Mouse (Mus musculus) T-helper 2 cell (primary cell): ENCODE results near the gene Arhgef33.
"Not testable (repeated sequence)": the region's sequence is repeated elsewhere in the genome, so short reads cannot be mapped to it uniquely, and the experiment has no call there.

Experiments
- in situ Hi-C: fragments of 300-600 bp; cut with MboI, MseI; formaldehyde crosslinking; loops from one replicate; pipeline ENCODE4 v1.15.1; 2025; ENCODE audit warnings: high pct_unique_total_duplicates

Gene Arhgef33

GRCm38 (mm10) chr17:80307251-80307650 is at the start of gene Arhgef33:
Arhgef33 (plus strand) TSS chr17:80307407.
- in situ Hi-C loops: loop anchor here (25.0 kb wide), 1 partner anchor 730 kb away; no protein-coding TSS in a partner anchor

GRCm38 (mm10) chr17:80267065-80267464 is 40.1 kb upstream of the Arhgef33 start:
- in situ Hi-C loops: no loop called here

DNA sequence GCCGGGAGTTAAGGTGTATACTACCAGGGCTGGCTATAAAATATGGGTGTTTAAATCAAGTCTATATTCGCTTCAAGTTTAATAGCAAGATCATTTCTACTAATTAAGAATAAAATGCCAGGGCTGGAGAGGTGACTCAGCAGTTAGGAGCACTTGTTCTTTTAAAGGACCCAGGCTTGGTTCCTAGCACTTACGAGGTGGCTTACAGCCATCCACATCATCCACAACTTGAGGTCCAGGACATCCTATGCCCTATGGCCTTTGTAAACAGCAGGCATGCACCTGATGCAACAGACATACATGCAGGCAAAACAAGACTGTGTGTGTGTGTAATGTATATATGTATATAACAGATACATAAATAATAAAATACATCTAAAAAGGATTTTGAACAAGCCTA is 39.1 kb upstream of the Arhgef33 start:
- in situ Hi-C loops: no loop called here

DNA sequence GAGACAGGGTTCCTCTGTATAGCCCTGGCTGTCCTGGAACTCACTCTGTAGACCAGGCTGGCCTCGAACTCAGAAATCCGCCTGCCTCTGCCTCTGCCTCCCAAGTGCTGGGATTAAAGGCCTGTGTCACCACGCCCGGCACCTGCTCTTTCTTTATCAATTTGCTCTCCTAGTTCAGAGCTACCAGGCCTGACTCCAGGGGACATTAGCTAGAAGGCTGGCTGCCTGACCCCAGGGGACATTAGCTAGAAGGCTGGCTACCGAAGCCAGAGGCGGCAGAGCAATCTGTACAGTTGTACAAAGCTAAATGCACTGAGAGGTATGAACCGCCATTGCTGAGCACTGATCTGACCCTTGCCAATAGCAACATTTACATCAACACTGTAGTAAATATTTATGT is 36.6 kb upstream of the Arhgef33 start:
- in situ Hi-C loops: not testable (repeated sequence)

DNA sequence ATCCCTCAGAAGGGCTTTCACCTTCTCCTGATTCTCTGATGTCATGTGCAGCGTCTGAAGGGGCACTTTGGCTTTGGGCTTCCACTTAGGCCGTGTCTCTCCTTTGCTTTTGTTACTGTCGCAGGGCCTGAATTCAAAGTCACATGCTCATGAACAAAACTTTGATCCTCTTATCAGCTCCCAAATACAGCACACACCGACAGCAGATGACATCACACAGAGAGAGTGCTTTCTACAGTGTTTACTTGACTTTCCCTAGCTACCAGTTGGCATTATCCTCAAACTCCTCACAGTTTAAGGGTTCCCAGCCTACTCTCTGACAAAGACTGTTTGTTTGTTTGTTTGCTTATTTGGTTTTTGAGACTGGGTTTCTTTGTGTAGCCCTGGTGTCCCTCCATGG is 29.0 kb upstream of the Arhgef33 start:
- in situ Hi-C loops: no loop called here

- in situ Hi-C loops: no loop called here
Measured at GRCm38 (mm10) chr17:80279340-80280070, 27.7 kb upstream of the Arhgef33 start.

DNA sequence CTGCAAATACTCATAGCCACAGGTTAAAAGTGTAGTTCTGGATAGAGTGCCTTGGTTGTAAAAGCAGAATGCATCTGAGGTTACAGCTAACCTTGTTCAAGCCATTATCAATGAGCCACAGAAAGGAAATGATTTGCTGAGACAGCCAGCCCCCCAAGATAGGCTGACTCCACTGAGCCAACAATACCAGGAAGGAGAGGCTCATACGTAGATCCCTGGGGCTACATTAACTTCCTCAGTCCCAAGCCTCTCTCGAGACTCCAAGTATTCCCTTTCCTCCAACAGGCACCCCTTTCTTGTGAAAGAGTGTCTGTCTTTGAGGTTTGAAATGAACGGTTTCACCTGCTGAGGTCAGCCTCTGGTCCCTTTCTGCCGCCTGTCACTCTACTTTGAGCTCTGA is 22.8 kb upstream of the Arhgef33 start:
- in situ Hi-C loops: no loop called here

DNA sequence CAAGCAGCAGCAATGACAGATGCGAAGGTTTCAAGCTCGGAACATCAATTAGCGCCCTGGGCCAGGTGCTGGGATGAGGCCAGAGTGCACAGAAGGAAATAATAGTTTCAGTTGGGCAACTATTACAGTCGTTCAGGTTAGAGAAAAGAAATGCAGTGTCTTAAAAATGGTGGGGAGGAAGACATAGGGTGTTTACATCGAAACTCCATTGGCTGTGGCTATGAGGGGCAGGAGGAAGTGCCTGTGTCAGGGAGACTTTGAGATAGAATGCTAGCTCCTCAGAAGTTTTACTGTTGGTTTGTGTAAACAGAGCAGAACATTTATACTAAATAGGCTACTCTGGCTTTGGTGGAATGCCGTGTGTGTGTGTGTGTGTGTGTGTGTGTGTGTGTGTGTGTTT is 19.2 kb upstream of the Arhgef33 start:
- in situ Hi-C loops: no loop called here

DNA sequence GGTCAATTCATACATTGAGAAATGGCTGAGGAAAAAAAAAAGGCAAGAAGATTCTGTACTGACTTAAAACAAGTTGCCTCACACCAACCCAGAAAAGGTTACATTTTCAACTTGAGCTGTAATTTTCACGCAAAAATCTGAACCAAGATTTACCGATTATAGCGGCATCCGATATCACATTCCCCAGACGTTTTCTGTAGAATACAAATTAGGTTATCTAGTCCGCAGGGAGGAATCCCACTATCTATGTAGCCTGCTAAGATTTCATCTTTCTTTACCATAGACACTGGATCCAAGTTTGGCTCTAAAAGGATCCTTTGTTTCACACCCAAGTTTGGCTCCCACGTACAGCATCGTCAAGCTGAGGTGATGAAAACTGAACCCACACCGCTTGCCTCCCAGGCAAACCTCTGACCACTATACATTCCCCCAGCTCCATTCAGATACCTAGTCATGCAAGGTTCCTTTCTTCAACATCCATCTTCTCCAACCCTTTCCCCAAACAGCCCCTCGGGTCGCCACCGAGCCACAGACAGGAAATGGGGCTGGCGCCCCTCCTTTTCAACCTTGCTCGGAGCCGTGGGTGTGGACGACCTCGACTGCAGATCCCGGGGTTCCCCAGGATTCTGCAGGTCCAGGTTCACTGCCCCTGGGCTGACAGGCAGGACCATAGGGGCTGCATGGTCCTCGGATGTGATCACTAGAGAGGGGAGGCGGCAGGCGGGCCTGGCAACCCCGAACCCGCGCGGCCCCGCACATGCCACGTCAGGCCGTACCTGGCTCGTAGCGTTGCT is 17.7 kb upstream of the Arhgef33 start:
- in situ Hi-C loops: loop anchor here (5.0 kb wide), 1 partner anchor 273 kb away; no protein-coding TSS in a partner anchor

GRCm38 (mm10) chr17:80290074-80290657 is 17.0 kb upstream of the Arhgef33 start, which contains the start of the genes Morn2 and Dhx57:
Morn2 (plus strand) TSS chr17:80290203.
Dhx57 (minus strand) TSS chr17:80290476.
- in situ Hi-C loops: loop anchor here (5.0 kb wide), 1 partner anchor 272 kb away; no protein-coding TSS in a partner anchor

GRCm38 (mm10) chr17:80291148-80291547 is 16.1 kb upstream of the Arhgef33 start:
- in situ Hi-C loops: loop anchor here (5.0 kb wide), 1 partner anchor 271 kb away; no protein-coding TSS in a partner anchor

- in situ Hi-C loops: no loop called here
Measured at GRCm38 (mm10) chr17:80295258-80295657, 11.9 kb upstream of the Arhgef33 start.

- in situ Hi-C loops: no loop called here
Measured at GRCm38 (mm10) chr17:80298844-80299243, 8.4 kb upstream of the Arhgef33 start.

DNA sequence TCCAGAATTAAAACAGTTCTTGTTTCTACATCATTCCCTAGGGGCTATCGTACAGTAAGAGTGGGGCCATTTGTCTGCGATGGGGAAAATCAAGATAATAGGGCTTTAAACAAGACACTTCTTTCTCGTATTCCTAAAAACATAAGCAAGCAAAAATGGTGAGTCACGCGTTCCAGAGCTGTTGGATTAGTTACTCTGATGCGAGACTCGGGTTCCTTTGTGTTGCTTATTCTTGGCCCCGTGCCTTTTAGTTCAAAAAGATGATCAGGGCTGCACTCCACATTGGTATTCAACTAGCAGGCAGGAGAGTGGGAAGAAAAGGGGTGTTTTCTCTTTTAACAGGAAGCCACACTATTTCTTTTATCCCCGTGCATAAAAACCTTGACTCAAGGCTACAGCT is 4.6 kb downstream of the Arhgef33 start:
- in situ Hi-C loops: loop anchor here (25.0 kb wide), 1 partner anchor 726 kb away; no protein-coding TSS in a partner anchor

- in situ Hi-C loops: loop anchor here (25.0 kb wide), 1 partner anchor 725 kb away; no protein-coding TSS in a partner anchor
Measured at GRCm38 (mm10) chr17:80312405-80312804, 5.2 kb downstream of the Arhgef33 start.

- in situ Hi-C loops: loop anchor here (25.0 kb wide), 1 partner anchor 715 kb away; no protein-coding TSS in a partner anchor
Measured at GRCm38 (mm10) chr17:80322228-80322627, 15.0 kb downstream of the Arhgef33 start.

GRCm38 (mm10) chr17:80323015-80323414 is 15.8 kb downstream of the Arhgef33 start:
- in situ Hi-C loops: loop anchor here (25.0 kb wide), 1 partner anchor 714 kb away; no protein-coding TSS in a partner anchor

DNA sequence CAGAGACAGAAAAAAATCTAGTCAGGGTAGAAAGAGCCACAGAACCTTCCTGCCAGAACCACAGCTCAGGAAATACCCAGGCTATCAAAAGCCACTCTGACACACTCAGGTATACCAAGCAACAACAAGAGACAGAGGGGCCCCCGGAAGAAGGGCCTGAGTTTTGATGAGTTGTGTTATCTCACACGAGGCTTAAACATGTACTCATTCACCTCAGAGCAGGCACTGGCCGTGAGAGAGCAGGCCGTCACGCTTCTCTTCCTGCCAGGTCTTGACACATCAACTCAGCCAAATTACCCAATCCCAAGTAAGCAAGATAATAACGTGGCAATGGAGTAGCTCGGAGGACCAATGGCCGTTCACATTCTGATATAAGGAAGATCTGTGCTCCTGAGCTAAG is 16.5 kb downstream of the Arhgef33 start:
- in situ Hi-C loops: loop anchor here (25.0 kb wide), 1 partner anchor 714 kb away; no protein-coding TSS in a partner anchor

DNA sequence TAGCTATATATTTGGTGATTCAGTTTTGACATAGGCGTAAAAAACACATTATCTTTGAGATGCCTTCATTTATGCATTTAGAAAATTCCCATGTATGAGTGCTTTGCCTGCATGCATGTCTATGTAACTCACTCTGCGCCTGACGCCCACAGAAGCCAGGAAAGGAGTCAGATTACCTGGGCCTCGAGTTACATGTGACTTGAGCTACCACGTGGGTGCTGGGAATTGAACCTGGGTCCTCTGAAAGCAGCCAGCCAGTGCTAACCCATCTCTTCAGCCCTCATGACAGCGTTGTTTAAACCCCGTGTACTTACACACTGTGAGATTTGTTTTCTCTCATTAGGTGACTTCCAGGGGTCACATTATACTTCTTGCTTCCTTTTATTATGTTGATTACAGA is 17.3 kb downstream of the Arhgef33 start:
- in situ Hi-C loops: loop anchor here (25.0 kb wide), 1 partner anchor 713 kb away; no protein-coding TSS in a partner anchor

DNA sequence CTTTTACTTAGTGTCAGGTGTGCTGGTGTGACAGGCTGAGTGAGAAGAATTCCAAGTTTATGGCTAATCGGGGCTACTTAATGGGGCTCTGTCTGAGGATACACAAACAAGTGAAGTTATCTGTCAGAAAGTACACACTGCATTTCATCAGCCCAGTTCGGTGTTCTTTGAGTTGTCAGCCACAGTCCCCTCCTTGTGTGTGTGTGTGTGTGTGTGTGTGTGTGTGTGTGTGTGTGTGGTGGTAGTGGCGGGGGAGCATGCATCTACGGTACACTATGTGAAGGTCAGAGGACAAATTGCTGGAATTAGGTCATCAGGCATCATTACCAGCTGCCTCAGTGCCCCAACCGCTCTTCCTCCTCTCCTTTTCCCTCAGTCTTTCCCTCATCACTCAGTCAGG is 18.2 kb downstream of the Arhgef33 start:
- in situ Hi-C loops: no loop called here

- in situ Hi-C loops: no loop called here
Measured at GRCm38 (mm10) chr17:80326431-80326830, 19.2 kb downstream of the Arhgef33 start.

- in situ Hi-C loops: no loop called here
Measured at GRCm38 (mm10) chr17:80332386-80332785, 25.2 kb downstream of the Arhgef33 start.
